Mouse (Mus musculus): Measurements from ENCODE around the gene Mertk.

The Mertk gene

DNA sequence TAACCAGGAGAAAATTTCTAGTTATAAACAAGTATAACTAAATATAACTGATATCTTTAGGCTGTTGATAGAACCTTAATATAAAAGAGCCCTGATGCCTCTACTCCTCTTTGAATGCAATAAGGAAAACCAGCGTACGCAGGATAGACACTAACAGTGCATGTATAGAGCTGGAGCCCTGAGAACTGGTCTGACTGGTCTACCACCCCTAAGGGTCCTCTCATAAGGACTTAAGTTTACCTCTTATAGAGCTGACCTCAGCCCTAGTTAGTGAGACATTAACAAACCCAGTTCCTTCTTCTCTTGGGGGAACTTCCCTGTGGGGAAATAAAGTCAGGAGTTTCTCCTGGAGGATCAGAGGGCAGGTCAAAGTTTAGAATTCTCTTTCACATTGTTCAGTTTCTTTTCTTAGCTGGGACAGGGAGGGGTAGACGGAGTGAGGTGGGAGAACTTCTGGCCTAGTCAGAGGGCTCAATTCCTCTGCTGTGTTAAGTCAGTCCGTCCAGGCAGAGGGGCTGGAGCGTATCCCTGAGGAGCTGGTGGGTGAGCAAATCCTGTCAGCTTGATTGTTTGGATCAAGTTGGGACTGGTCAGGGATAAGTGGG is 23.5 kb downstream of the Mertk start:
- DNase-seq (ENCODE audit: low spot score) = no peak

DNA sequence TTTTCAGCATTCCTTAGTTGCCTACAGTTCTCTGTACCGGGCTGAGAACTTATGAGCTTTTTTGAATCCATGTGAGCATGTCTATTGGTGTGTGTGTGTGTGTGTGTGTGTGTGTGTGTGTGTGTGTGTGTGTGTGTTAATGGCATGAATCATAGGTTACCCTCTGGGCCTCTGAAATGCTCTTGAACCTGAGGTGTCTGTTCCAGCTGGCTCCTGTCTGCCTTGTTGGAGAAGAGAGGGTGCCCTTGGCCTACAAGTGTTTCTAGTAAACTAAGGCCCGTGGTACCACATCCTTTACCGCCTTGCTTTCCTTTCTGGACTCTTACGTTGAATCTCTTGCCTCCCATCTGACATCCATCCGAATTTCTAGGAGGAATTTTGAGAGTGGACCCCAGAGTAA is 27.3 kb downstream of the Mertk start:
- DNase-seq (ENCODE audit: low spot score) = no peak

GRCm38 (mm10) chr2:128726626-128727025 is 27.9 kb downstream of the Mertk start:
- no peak for DNase-seq (ENCODE audit: low spot score)

DNA sequence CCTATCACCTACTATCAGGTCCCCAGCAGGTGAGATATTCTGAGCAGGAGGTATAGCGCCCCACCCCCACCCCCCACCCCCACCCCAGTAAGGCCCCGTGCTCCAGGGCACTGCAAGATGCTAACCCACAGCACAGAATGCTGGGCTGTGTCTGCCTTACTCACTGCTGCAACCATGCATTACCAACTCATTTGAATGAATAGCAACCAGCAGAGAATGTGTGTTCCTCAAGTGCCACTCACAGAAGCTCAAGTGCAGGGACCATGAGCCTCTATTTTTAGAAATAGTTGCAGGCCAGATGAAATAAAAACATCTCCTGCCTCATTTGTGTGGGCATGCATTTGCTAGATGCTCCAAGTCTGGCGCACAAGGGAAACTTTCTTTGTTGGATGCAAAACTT is 28.8 kb downstream of the Mertk start:
- DNase-seq (ENCODE audit: low spot score) = no peak

DNA sequence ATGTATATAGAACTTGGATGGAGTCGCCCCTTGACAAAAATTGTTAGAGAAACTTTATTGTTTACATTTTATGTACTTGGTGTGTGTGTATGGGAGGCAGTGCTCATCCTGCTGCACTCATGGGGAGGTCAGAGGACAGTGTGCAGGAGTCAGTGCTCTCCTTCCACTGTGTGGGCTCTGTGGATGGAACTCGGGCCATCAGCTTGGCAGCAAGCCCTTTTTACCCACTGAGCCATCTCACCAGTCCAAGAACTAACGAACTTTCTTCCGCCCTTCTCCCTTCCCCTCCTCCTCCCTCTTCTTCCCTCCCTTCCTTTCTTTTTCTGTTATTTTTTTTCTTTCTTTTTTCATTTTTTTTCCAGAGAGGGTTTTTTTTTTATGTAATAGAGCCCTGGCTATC is 29.3 kb downstream of the Mertk start:
- no peak for DNase-seq (ENCODE audit: low spot score)

- no peak for DNase-seq (ENCODE audit: low spot score)
Measured at GRCm38 (mm10) chr2:128729141-128729540, 30.4 kb downstream of the Mertk start.

DNA sequence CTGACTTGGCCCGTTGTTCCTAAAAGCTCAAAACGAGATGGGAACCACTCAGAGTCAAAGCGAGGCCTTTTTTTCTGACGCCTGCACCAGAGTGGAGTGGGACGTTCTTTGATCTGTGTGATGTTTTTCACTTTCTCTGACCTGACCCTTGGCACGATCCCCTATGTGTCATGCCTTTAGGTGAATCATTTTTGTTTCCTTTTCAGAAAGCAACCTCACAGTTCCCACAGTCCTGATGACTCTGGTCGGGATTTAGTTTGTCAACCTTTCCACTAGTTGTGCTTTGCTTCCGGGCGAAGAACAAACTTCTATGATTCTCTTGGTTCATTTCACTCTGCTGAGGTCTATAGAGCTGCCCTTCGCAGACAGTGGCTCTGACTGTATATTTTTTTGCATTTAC is 32.8 kb downstream of the Mertk start:
- no peak for DNase-seq (ENCODE audit: low spot score)

- no peak for DNase-seq (ENCODE audit: low spot score)
Measured at GRCm38 (mm10) chr2:128731951-128732350, 33.2 kb downstream of the Mertk start.

DNA sequence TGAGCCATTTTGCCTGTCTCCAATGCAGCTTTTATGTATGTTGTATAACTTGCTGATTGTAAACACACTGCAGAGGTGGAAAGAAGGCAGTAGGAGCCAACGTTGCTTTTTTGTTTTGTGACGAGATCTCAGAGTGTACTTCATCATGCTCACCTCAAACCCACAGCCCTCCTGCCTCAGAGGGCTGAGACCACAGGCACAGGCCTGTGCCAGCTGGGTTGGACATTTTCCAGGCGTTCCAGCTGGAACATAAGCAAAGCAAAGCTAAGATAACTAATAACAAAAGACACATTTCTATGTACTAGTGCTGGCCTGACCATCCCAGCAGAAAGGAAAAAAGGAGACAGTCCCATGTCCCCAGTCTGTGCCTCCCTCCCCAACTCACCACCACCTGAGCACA is 36.3 kb downstream of the Mertk start:
- no peak for DNase-seq (ENCODE audit: low spot score)

DNA sequence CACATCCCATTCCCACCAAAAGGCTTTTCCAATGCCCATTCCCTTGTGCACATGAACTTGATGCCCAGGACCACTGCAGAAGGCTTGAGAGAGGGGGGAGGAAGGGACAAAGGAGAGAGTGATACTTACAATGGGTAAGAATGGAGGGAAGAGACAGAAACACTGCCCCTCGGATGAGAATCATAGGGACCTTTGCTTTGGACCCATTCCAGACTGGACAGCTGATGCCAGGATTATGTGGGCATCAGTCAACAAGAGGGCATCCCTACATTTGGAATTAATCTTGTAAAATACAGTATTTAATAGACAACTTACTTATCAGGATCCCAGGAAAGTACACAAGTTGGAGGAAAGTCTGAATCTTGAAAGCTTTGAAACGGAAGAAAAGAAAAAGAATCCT is 38.3 kb downstream of the Mertk start:
- DNase-seq (ENCODE audit: low spot score) = no peak

DNA sequence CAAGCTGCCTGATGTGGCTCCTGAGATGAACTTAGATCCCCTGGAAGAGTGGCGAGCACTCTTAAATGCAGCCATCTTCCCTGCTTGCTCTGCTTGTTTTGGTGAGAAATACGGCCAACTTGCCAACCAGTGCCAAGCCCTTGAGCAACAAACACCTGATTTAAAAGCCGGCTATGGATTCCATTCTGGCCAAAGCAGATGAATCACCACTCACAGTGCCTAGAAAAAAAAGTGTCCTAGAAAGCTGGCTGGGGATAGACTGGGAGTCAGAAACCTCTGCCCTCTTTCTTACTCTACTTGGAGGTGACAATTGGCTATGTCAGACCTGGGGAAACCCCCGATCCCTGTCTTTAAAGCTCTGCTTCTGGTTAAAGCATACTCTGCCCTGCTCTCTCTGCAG is 39.0 kb downstream of the Mertk start:
- DNase-seq (ENCODE audit: low spot score) = no peak

DNA sequence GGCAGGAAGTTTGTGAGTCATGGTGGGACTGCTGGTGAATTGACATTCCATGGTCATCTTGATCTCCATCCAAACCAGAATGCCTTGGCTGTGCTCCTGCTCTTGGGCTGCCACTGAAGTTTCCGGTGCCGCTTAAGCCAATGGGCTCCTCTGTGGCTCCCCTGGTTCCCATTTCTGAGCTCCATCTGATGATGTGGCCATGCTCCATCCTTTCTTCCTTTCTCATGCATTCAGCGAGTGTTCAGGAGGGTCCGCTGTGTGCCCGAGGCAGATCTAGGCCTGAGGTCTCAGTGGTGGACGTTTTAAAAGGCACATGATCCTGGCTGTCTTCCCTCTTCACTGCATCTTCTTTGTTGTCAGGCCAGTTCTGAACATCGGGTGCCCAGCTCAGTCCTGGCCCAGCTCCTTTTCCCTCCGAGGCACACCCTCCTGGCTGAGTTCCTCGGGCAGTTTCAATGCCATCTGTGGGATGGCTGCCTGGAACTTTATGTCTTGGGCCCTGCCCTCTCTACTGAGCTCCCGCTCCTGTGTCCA is 40.0 kb downstream of the Mertk start:
- no peak for DNase-seq (ENCODE audit: low spot score)

GRCm38 (mm10) chr2:128745879-128746620 is 47.3 kb downstream of the Mertk start:
- DNase-seq (ENCODE audit: low spot score) = no peak

DNA sequence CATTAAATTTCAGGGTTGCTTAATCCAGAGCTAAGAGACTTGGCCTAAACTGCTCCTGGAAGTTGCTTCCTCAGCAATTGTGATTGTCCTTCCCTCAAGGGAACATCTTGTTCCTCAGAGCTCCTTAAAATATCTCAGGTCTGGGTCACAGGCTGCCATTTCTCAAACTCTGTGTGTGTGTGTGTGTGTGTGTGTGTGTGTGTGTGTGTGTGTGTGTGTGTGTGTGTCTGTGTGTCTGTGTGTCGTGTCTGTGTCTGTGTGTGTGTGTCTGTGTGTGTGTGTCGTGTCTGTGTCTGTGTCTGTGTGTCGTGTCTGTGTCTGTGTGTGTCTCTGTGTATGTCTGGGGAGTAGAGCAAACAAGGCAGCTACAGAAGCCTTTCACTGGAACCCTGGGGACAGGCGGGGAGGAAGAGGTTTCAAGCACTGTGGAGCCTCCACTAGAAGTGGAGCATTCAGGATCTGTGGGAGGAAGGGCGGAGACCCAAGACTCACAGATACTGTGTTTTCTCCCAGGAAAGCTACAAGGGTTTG is 47.9 kb downstream of the Mertk start:
- DNase-seq (ENCODE audit: low spot score) = no peak

- DNase-seq (ENCODE audit: low spot score) = no peak
Measured at GRCm38 (mm10) chr2:128747433-128748028, 48.8 kb downstream of the Mertk start.

GRCm38 (mm10) chr2:128748171-128748570 is 49.4 kb downstream of the Mertk start:
- no peak for DNase-seq (ENCODE audit: low spot score)

- no peak for DNase-seq (ENCODE audit: low spot score)
Measured at GRCm38 (mm10) chr2:128751030-128751429, 52.3 kb downstream of the Mertk start.

DNA sequence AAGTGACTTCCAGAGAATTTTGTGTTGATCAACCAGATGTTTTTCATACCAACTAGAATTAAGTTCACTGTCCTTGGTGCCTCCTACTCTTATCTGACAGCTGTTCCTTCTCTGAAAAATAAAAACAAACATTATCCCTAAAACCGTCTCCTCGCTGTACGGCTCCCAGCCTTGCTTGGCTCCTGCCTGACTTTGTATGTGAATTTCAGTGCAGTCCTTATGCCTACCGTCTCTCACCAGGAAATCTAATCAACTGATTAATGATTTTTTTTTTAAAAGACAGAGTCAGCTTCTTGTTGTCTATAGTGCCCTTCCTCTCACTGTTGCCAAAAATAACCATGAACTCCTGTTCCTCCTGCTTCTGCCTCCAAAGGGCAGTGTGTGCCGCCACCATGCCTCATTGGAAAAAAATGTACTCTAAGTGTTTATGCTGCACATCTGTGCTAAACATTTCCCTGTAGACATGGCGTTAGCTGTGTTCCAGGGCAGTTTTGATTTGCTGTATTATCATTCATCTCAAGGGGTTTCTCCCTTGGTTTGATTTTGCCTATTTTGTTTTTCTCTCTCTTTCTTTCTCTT is 54.6 kb downstream of the Mertk start:
- DNase-seq (ENCODE audit: low spot score) = no peak

DNA sequence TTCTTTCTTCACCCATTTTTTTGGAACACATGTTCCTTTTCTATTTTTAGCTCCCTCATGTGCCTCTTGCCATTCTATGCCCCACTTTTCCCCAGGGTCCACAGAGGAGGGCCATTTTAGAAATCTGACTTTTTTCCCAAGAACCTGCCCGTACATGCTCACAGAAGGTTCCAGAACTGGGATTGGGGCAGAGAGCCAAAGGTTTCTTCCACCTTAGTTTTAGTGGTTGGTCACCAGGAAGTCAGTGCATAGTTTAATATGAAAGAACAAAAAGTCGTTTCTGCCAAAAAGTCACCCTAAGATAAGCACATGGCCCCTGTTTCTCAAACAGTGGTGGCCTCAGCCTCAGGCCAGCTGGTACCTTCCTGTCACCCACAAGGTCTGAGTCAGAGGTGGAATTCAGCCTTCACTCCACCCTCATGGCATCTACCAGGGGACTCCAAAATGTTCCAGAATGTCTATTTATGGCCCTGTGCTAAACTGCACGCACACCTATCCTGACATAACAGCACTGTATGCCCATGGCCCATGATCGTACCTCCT is 56.5 kb downstream of the Mertk start:
- no peak for DNase-seq (ENCODE audit: low spot score)

DNA sequence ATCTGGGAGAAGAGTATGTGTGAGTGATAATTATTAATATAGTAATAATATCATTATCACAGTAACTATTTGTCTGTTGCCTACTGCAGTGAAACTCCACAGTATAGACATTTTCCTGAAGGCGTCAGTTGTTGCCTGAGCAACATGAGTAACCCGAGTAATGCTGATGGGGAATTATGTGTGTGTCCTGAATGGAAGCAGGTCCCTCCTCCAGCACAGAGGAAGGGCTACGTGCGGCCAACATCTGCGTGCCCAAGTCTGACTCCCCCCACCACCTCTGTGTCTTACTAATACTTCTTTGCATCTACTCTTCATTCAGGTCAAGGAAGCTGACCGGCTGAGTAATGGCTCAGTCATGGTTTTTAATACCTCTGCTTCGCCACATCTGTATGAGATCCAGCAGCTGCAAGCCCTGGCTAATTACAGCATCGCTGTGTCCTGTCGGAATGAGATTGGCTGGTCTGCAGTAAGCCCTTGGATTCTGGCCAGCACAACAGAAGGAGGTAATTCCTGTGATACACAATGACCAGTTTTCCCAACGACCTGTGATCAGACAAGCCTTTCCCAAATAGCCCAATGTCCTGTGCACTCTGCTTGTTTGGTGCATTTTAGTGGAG is 60.1 kb downstream of the Mertk start:
- DNase-seq (ENCODE audit: low spot score) = no peak

- DNase-seq (ENCODE audit: low spot score) = no peak
Measured at GRCm38 (mm10) chr2:128762008-128762407, 63.3 kb downstream of the Mertk start.

DNA sequence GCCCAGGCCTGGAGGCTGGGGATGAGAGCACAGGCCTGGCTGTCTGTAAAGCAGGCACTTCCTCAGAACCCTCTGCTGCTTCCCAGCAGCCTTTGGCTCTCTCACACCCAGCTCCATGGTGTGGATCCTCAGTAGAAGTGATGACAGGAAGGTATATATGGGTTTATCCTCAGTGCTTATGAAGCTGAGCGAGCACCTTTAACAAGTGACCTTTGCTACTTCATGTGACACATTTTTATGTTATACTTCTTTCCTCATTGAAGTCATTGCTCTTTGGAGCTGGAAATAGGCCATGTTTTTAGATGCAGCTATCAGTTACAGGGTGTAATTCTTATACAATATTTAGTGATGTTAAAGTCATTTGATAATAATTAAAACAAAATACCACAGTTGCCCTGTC is 67.0 kb downstream of the Mertk start:
- DNase-seq (ENCODE audit: low spot score) = no peak
